9 mouse cellular contexts compared by ENCODE assay signal in genomic region chr9:120733681-120734465, GRCm38 (mm10).
DNase-seq lines count a peak whose midpoint lies in the region; ATAC-seq lines count a peak whose summit lies in the region.
"Had no signal": no experiment of that assay in that cellular context is flagged by ENCODE, and none has a peak within 500 bp of the region (broad histone marks: within the 10 kb centered on the region; RNA-seq: fewer than 3 reads in every experiment).

No protein-coding gene starts in this region.

- peak overlapping the region; percentile 42; the same call in 1 of the 2 replicates for H3K27ac ChIP-seq in midbrain, embryonic 14.5 days (replicated peaks; ENCODE audit: low read depth, low read length)
- H3K27ac ChIP-seq: liver, embryonic 14.5 days had no signal

- H3K9ac ChIP-seq in midbrain, embryonic 14.5 days (replicated peaks; ENCODE audit: low read length), result 0 out of 2 replicates have a peak overlapping the region, but pooled peaks have one; percentile 6
- H3K9ac ChIP-seq: liver, embryonic 14.5 days had no signal

- no peak overlapping the region for H3K4me3 ChIP-seq in midbrain, embryonic 14.5 days (replicated peaks; ENCODE audit: low read depth, low read length)

- no peak overlapping the region; the same call in 1 of the 2 replicates for H3K4me2 ChIP-seq in midbrain, embryonic 14.5 days (ENCODE audit: low read length)

- WGBS in midbrain, embryonic 14.5 days, result 36% methylated on average over 11 of the region's 11 CpGs

- DNase-seq in gastrocnemius, postnatal 10 days, result peak; percentile 46
- no peak for DNase-seq in gastrocnemius, adult 18-20 months (ENCODE audit: low spot score)
- peak; percentile 25 for DNase-seq in brain, adult 2 months (ENCODE audit: low read depth, low spot score)
- peak; percentile 30 to 56 for DNase-seq in heart, adult 9 months (ENCODE audit: low spot score in 2 of 2)
- peak; percentile 55 for DNase-seq in kidney, postnatal 14 days
- DNase-seq in midbrain, embryonic 14.5 days, result peak; percentile 77
- DNase-seq in left cerebral cortex, adult 9 months (ENCODE audit: low spot score in 2 of 2), result no peak

- no peaks in the 10 kb centered on the region for H3K36me3 ChIP-seq in midbrain, embryonic 14.5 days (ENCODE audit: control insufficient read depth, insufficient read depth, low read length)

- no peaks in the 10 kb centered on the region for H3K9me3 ChIP-seq in midbrain, embryonic 14.5 days (ENCODE audit: control insufficient read depth, low read length)

- peaks cover 42% of the 10 kb centered on the region for H3K4me1 ChIP-seq in midbrain, embryonic 14.5 days (ENCODE audit: control insufficient read depth, insufficient read depth, low read length)

- no peaks in the 10 kb centered on the region for H3K27me3 ChIP-seq in midbrain, embryonic 14.5 days (ENCODE audit: control insufficient read depth, insufficient read depth, low read length)

- peak; percentile 50; the same call in 1 of the 2 replicates for ATAC-seq in midbrain, embryonic 14.5 days (ENCODE audit: low FRiP score, low TSS enrichment)
- no peak for ATAC-seq in megakaryocyte-erythroid progenitor cell, adult 5-6 weeks (replicated peaks; ENCODE audit: low FRiP score, low TSS enrichment, poor library complexity, severe bottlenecking)

Comparison
In these comparisons a context has a peak if more than half of its experiments do, and no peak if none do; other contexts are left out.
1. DNase-seq: peak in gastrocnemius, postnatal 10 days (single experiment), brain, adult 2 months (single experiment), heart, adult 9 months (2 of 2), kidney, postnatal 14 days (single experiment) and midbrain, embryonic 14.5 days (single experiment); none in gastrocnemius, adult 18-20 months (single experiment) and left cerebral cortex, adult 9 months (0 of 2).